Mouse (Mus musculus) mesoderm, embryonic 11.5 days (tissue): ENCODE results near the gene Ocrl.
A peak's percentile ranks its signal among the peaks of the same experiment; 100 is the strongest.

Source experiments
- DNase-seq: peaks from one replicate; pipeline ENCODE4 v3.0.0-alpha.2; 2012; ENCODE audit warnings: low read depth, low spot score

Gene Ocrl

GRCm38 (mm10) chrX:47912306-47912792, at the start of gene Ocrl:
Gene Ocrl (plus strand): TSS chrX:47912387.
- DNase-seq: peak; percentile 70

- DNase-seq: no peak
Measured at GRCm38 (mm10) chrX:47880052-47880451, 32.1 kb upstream of the Ocrl start.

- DNase-seq: no peak
Measured at GRCm38 (mm10) chrX:47882813-47883212, 29.4 kb upstream of the Ocrl start.

- DNase-seq: no peak
Measured at GRCm38 (mm10) chrX:47887401-47887800, 24.8 kb upstream of the Ocrl start.

GRCm38 (mm10) chrX:47891243-47891906, 20.8 kb upstream of the Ocrl start:
- DNase-seq: no peak

- peak; percentile 14 for DNase-seq
Measured at GRCm38 (mm10) chrX:47891907-47892430, 20.2 kb upstream of the Ocrl start.

- peak; percentile 9 for DNase-seq
Measured at GRCm38 (mm10) chrX:47892431-47893024, 19.7 kb upstream of the Ocrl start, which contains the start of gene Smarca1. Gene Smarca1 (minus strand): TSS chrX:47892974.

- no peak for DNase-seq
Measured at GRCm38 (mm10) chrX:47912904-47913542, 836 bp downstream of the Ocrl start.

- no peak for DNase-seq
Measured at GRCm38 (mm10) chrX:47913543-47913938, 1.4 kb downstream of the Ocrl start.

- DNase-seq: no peak
Measured at GRCm38 (mm10) chrX:47916831-47917230, 4.6 kb downstream of the Ocrl start.

- no peak for DNase-seq
Measured at GRCm38 (mm10) chrX:47920541-47920940, 8.4 kb downstream of the Ocrl start.

- DNase-seq: no peak
Measured at GRCm38 (mm10) chrX:47927981-47928380, 15.8 kb downstream of the Ocrl start.

- DNase-seq: no peak
Measured at GRCm38 (mm10) chrX:47930449-47930848, 18.3 kb downstream of the Ocrl start.

- no peak for DNase-seq
Measured at GRCm38 (mm10) chrX:47934352-47934751, 22.2 kb downstream of the Ocrl start.

- no peak for DNase-seq
Measured at GRCm38 (mm10) chrX:47936885-47937284, 24.7 kb downstream of the Ocrl start.

- DNase-seq: no peak
Measured at GRCm38 (mm10) chrX:47937740-47938139, 25.6 kb downstream of the Ocrl start.

GRCm38 (mm10) chrX:47949729-47950128, 37.5 kb downstream of the Ocrl start:
- peak; percentile 32 for DNase-seq

GRCm38 (mm10) chrX:47962579-47962978, 50.4 kb downstream of the Ocrl start:
- DNase-seq: no peak

- no peak for DNase-seq
Measured at GRCm38 (mm10) chrX:47970371-47970770, 58.2 kb downstream of the Ocrl start.

GRCm38 (mm10) chrX:47970864-47971263, 58.7 kb downstream of the Ocrl start:
- DNase-seq: no peak

- DNase-seq: no peak
Measured at GRCm38 (mm10) chrX:47971366-47972128, 59.4 kb downstream of the Ocrl start.

- no peak for DNase-seq
Measured at GRCm38 (mm10) chrX:47976551-47976950, 64.4 kb downstream of the Ocrl start.
